Mouse (Mus musculus) induced T-regulatory cell, adult 2 months (primary cell): ENCODE results near the gene Tipin.
"Not testable (repeated sequence)": the region's sequence is repeated elsewhere in the genome, so short reads cannot be mapped to it uniquely, and the experiment has no call there.

Experiments used
- DNase-seq: peaks from one replicate; pipeline ENCODE4 v3.0.0-alpha.2; 2012; ENCODE audit warnings: low read depth

Gene Tipin

DNA sequence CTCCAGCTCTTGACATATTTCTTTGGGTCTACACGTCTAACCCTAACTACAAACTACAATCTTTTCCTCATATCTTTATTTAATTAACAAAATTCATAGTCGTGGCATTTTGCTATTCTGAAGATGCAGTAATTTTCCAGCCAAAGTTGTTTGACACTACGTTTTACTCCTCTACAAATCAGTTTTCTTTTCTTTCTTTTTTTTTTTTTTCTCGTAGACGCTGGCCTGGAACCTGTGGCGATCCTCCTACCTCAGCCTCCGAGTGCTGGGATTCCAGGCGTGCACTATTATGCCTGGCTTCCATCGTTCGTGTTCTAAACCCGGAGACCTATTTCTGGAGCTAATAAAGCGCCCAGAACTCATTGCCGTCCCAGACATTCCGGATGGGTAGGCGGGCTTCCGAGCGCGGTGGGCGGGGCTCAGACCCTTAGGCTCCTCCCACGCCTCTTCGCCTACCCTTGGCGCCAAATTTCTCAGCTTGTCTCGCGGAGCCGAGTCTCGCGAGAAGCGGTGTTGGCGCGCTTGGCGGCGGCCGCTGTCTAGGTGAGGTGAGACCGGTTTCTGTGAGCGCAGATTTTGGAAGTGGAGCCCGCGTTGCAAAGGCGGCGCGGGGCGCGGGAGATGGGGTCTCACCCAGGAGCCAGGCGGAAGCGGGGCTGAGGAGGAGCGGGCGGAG lies at the start of gene Tipin:
Gene Tipin, plus strand, starts transcription at position 477 of the 676 bp plus-strand sequence.
- peak; percentile 97 for DNase-seq

- DNase-seq, result no peak
These were observed 49.7 kb upstream of the Tipin start for GRCm38 (mm10) chr9:64231674-64232073.

DNA sequence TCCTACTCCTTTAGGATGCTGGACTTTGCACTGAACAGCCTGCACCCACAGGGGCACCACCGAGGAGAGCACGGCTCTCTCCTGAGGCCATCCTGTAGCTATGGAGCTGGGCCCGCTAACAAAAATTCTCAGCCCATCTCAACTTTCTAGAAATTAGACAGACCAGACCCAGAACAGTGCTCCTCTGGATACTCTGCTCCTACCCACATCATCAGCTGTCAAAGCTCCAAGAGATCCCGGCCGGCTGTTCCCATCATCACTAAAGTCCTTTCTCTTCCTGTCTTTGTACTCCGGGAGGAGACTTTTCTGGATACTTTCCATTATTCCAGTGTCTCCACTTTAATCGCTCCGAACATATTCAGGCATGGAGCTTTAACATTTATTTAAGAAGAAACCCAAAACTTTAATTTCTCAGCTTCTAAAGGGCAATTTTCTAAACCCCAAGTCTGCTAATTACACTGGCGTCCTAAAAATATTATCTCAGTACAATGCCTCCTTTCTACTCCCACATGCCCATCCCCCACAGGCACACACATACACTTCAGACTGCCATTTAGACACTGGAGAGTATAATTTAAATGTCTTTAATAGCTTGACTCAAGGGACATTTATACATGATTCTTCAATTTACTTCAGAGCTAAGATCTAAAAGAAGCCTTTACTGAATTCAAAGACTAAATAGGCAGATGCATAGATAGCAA lies 49.0 kb upstream of the Tipin start:
- DNase-seq, result no peak

- DNase-seq, result no peak
These were observed 47.7 kb upstream of the Tipin start for GRCm38 (mm10) chr9:64233656-64234055.

- DNase-seq, result no peak
These were observed 46.5 kb upstream of the Tipin start, which contains the start of gene Uchl4 for GRCm38 (mm10) chr9:64234768-64235435. Uchl4 (plus strand) TSS chr9:64235201.

DNA sequence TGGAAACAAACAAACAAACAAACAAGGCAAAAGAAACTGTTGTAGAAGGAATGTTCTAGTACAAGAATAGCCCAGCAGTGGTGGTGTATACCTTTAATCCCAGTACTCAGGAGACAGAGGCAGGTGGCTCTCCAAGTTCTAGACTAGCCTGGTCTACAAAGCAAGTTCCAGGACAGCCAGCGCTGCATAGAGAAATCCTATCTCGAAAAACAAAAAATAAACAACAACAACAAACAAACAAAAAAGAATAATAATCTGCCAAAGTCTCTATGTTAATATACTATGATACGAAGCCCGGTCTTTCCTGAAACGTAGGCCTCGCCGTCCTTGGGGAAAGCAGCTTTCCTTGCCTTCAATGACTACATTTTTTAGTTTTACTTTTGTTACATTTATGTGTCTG lies 45.3 kb upstream of the Tipin start:
- no peak for DNase-seq

DNA sequence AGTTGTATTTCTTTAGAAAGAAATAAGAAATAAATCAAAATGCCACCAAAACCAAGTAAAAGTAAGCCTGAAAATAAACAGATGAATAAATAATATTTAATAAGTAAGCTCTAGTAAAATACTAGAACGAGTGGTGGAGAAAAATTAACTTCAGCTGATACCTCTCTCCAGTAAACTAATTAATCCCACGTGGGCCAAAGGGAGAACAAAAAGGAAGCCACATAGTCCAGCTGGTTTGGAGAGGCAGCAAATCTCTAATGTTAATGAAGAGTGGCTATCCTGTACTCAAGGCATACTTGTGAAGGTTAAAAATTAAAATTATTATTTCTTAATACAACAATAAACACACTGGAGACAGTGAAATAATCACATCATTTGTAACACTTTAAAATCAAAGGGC lies 41.3 kb upstream of the Tipin start:
- DNase-seq, result no peak

DNA sequence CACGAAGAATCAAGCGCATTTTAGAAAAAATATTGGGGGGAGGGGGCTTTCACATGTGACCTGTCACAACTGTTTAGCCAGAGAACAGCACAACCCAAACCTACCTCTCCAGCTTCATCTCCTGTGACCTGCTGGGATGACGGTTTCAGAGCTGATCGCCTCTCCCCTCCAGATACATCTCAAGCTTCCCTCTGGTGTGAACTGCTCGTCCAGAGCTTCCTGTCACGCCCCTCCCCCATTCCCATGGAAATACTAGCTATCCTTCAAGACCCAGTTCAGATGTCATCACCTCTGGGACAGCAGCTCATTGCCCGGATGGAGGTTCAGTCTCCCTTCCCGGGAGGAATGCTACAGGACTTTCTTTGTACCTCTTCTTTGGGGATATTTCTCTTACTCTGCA lies 40.7 kb upstream of the Tipin start:
- no peak for DNase-seq

DNA sequence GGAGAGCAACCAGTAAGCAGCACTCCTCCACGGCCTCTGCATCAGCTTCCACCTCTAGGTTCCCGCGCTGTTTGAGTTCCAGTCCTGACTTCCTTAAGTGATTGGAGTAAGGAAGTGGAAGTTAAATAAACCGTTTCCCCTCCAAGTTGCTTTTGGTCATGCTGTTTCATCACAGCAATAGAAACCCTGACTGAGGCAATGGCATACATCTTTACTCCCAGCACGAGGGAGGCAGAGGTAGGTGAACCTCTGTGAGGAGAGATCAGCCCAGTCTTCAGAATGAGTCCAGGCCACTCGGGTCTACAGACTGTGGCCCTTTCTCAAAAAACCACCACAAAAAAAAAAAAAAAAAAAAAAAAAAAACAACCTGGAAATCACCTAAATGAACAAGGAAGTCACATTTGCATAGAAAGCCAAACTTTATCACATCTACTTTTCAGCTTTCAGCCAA lies 39.0 kb upstream of the Tipin start:
- DNase-seq, result peak; percentile 52

GRCm38 (mm10) chr9:64249371-64249770 lies 32.0 kb upstream of the Tipin start:
- no peak for DNase-seq

- DNase-seq, result no peak
These were observed 31.2 kb upstream of the Tipin start for GRCm38 (mm10) chr9:64250111-64250730.

GRCm38 (mm10) chr9:64252591-64253020 lies 28.8 kb upstream of the Tipin start:
- no peak for DNase-seq

DNA sequence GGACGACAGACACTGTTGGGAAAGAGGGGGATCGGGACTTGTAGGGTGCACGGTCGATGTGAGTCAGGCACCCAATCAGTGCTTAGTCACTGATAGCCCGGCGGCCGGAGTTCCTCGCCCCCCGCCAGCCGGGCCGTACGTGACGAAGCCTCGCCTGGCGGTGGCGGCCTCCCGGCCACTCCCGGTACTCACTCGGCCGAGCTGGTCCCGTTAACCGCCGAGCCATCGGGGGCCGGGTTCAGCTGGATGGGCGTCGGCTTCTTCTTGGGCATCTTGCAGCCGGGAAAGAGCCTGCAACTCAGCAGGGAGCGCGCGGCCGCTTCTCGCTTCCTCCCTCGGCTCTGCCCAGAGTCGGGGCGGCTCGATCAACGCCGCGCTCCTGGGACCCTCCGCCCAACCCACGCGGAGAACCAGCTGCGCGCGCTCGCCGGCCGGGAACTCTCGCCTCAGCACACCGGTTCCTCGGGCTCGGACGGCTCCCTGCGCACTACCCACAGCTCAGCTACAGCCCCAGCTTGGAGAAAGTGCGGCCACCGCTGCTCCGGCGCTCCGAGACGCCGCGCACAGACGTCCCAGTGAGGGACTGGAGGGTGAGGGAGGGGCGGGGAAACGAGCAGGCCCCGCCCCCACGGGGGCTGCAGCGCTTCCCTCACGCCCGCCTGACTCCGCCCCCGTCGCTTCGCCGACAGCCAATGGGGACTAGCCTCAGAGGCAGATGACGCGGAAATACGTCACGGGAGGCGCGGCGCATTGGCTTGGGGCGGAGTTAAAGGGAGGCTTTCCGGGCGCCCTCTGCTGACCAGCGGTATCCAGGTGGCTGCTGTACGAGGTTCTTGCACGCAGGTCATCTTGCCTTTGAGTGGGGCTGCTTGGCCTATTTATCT lies 28.1 kb upstream of the Tipin start, which contains the start of gene Map2k1:
Gene Map2k1, minus strand, starts transcription at position 611 of the 884 bp plus-strand sequence.
- DNase-seq, result peak; percentile 100

- no peak for DNase-seq
These were observed 26.0 kb upstream of the Tipin start for GRCm38 (mm10) chr9:64255422-64255821.

GRCm38 (mm10) chr9:64256204-64256603 lies 25.2 kb upstream of the Tipin start:
- no peak for DNase-seq

- no peak for DNase-seq
These were observed 21.5 kb upstream of the Tipin start for GRCm38 (mm10) chr9:64259906-64260305.

DNA sequence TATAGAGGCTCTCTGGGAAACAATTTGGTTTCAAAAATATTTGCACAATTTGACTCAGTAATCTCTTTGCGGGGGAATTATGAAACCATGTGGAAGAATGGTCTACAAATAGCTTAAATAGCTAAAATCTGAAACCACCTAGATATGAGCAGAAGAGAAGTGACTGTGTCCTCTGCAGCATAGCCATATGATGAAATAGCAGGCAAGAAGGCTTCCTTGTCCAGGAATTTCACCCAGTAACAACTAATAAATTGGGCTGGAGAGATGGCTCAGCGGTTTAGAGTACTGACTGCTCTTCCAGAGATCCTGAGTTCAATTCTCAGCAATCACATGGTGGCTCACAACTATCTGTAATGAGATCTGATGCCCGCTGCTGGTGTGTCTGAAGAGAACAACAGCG lies 20.4 kb upstream of the Tipin start:
- no peak for DNase-seq

GRCm38 (mm10) chr9:64264813-64265212 lies 16.6 kb upstream of the Tipin start:
- DNase-seq, result no peak

- DNase-seq, result no peak
These were observed 14.2 kb upstream of the Tipin start for GRCm38 (mm10) chr9:64267231-64267630.

DNA sequence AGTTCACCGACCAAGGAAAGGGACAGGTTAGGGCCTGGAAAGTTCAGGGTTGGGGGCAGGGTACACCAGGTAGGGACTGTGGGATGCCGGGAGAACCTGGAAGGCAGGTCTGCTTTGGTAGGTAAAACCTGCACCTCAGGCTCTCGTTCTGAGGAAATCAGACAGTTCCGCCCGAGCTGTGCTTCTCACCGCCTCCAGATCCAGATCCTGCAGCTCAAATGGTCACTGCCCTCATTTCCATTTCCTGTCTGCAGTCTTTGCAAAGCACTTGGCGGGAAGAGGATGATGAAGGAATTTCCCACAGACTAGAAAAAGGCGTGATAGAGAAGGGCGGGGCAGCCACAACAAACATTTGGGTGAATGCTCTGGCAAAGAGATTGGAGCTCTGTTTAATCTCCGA lies 13.2 kb upstream of the Tipin start:
- DNase-seq, result no peak

DNA sequence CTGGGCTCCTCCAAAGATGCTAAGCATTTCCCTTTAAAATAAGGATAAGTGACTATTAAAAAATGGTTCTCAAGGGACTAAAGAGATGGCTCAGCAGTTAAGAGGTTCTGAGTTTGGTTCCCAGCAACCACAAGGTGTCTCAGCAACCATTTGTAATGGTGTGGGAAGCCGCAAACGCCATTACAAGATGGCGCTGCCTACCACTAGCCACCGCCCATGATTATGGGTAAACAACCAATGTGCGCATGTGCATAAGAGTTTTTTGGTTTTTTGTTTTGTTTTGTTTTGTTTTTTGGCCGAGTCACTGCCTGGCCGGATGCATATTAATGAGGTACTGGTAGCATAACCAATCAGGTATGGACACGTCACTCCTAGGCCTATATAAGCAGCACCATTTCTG lies 12.5 kb upstream of the Tipin start:
- DNase-seq, result not testable (repeated sequence)
